In genomic region chr6:6874073-6874771, GRCm38 (mm10) we compare ENCODE assay signal across 11 mouse cellular contexts. TPM values are rescaled to one million over a fixed set of nuclear protein-coding genes. Genes with fewer than 3 reads are reported as not detected.
A peak's percentile ranks its signal among the peaks of the same experiment; 100 is the strongest.
DNase-seq lines count a peak whose midpoint lies in the region; ATAC-seq and TF ChIP-seq lines count a peak whose summit lies in the region.
"Had no signal": no experiment of that assay in that cellular context is flagged by ENCODE, and none has a peak within 500 bp of the region (broad histone marks: within the 10 kb centered on the region; RNA-seq: fewer than 3 reads in every experiment).

No protein-coding gene starts in this region.

- DNase-seq in left cerebral cortex, adult 2 months (ENCODE audit: extremely low spot score in 1 of 2, low spot score in 2 of 2) = no peak
- DNase-seq in left cerebral cortex, postnatal 25 days (ENCODE audit: low spot score in 2 of 2) = no peak
- peak; percentile 71 for DNase-seq in forebrain, postnatal 0 days
- DNase-seq in midbrain, embryonic 11.5 days (ENCODE audit: low spot score, missing footprints) = peak; percentile 97
- no peak for DNase-seq in T-cell, adult 2 months (ENCODE audit: low spot score)
- DNase-seq in frontal cortex, postnatal 14 days (ENCODE audit: low spot score in 2 of 2) = no peak
- no peak for DNase-seq in left cerebral cortex, postnatal 4 days
- no peak for DNase-seq in urinary bladder, postnatal 25 days (ENCODE audit: low spot score)
- DNase-seq: kidney, postnatal 10 days had no signal

- 0 out of 2 replicates have a peak overlapping the region, but pooled peaks have one; percentile 28 for H3K27ac ChIP-seq in left cerebral cortex, adult 2 months
- peak overlapping the region; percentile 94 for H3K27ac ChIP-seq in forebrain, postnatal 0 days (ENCODE audit: low read depth, low read length)
- no peak overlapping the region for H3K27ac ChIP-seq in midbrain, embryonic 11.5 days (ENCODE audit: low read depth, low read length)
- H3K27ac ChIP-seq: lung, embryonic 15.5 days had no signal

- H3K27me3 ChIP-seq in forebrain, postnatal 0 days (ENCODE audit: insufficient read depth, low read length) = peaks cover 46% of the 10 kb centered on the region
- peaks cover 97% of the 10 kb centered on the region for H3K27me3 ChIP-seq in midbrain, embryonic 11.5 days (ENCODE audit: control insufficient read depth, insufficient read depth, low read length)

- no peaks in the 10 kb centered on the region for H3K36me3 ChIP-seq in forebrain, postnatal 0 days (ENCODE audit: insufficient read depth)
- H3K36me3 ChIP-seq in midbrain, embryonic 11.5 days (ENCODE audit: control insufficient read depth, insufficient read depth, low read length) = no peaks in the 10 kb centered on the region
- H3K36me3 ChIP-seq: lung, embryonic 15.5 days had no signal

- TF ChIP-seq CTCF in left cerebral cortex, adult 2 months (IDR thresholded peaks at IDR 0.05) = no peak
- no peak for TF ChIP-seq CTCF in forebrain, postnatal 0 days (IDR thresholded peaks at IDR 0.05; ENCODE audit: low read depth)

- H3K4me1 ChIP-seq in forebrain, postnatal 0 days (ENCODE audit: insufficient read depth) = no peaks in the 10 kb centered on the region
- no peaks in the 10 kb centered on the region for H3K4me1 ChIP-seq in midbrain, embryonic 11.5 days (ENCODE audit: control insufficient read depth, insufficient read depth, low read length)

- WGBS in forebrain, postnatal 0 days = 4% methylated on average over 25 of the region's 25 CpGs
- WGBS in midbrain, embryonic 11.5 days = under 1% methylated on average over 25 of the region's 25 CpGs

- H3K4me2 ChIP-seq in forebrain, postnatal 0 days (ENCODE audit: low read depth) = peak overlapping the region; percentile 61
- no peak overlapping the region for H3K4me2 ChIP-seq in midbrain, embryonic 11.5 days
- H3K4me2 ChIP-seq: lung, embryonic 15.5 days had no signal

- peak; percentile 32 for ATAC-seq in forebrain, postnatal 0 days
- ATAC-seq in midbrain, embryonic 11.5 days (ENCODE audit: low FRiP score) = peak; percentile 14; the same call in 1 of the 2 replicates

- intact Hi-C loops in left cerebral cortex, adult 2 months (cut with DNase I) = no loop called here
- intact Hi-C loops in left cerebral cortex, postnatal 25 days (cut with DNase I) = no loop called here
- intact Hi-C loops in left cerebral cortex, postnatal 4 days (cut with DNase I) = no loop called here

- H3K9ac ChIP-seq in forebrain, postnatal 0 days = peak overlapping the region; percentile 53
- H3K9ac ChIP-seq in midbrain, embryonic 11.5 days (ENCODE audit: low read length) = no peak overlapping the region
- H3K9ac ChIP-seq: lung, embryonic 15.5 days had no signal

- 0 out of 2 replicates have a peak overlapping the region, but pooled peaks have one; percentile 22 for H3K4me3 ChIP-seq in left cerebral cortex, adult 2 months
- peak overlapping the region; percentile 57 for H3K4me3 ChIP-seq in forebrain, postnatal 0 days (ENCODE audit: low read depth, low read length)
- no peak overlapping the region for H3K4me3 ChIP-seq in midbrain, embryonic 11.5 days (ENCODE audit: low read depth, low read length)
- H3K4me3 ChIP-seq: lung, embryonic 15.5 days had no signal

- H3K9me3 ChIP-seq in forebrain, postnatal 0 days (ENCODE audit: low read length) = no peaks in the 10 kb centered on the region
- H3K9me3 ChIP-seq in midbrain, embryonic 11.5 days (ENCODE audit: control insufficient read depth, low read length) = no peaks in the 10 kb centered on the region
- H3K9me3 ChIP-seq: lung, embryonic 15.5 days had no signal

RNA-seq across cellular contexts. Expression of gene Dlx5, which starts 7.7 kb away (rescaled TPM):
- total RNA-seq in left cerebral cortex, adult 2 months (2021) = 1 to 10 TPM; 5.6 to 8.9 TPM
- 1 to 10 TPM; 6.5 to 9.1 TPM for total RNA-seq in left cerebral cortex, postnatal 25 days (2021)
- total RNA-seq in forebrain, postnatal 0 days (2014; rRNA removed) = 6.5 and 12.9 TPM in 2 replicates
- 47.2 and 51.3 TPM in 2 replicates for polyA plus RNA-seq in forebrain, postnatal 0 days (2015; fragmentation: Nextera tagmentation; extraction: Ambion mirVana)
- 5.2 and 7.7 TPM in 2 replicates for polyA plus RNA-seq in midbrain, embryonic 11.5 days (2014; fragmentation: Nextera tagmentation; extraction: Ambion mirVana)
- total RNA-seq in left cerebral cortex, postnatal 4 days (2021) = 10 to 100 TPM; 15.2 to 18.4 TPM
- total RNA-seq: MEL had no signal

RNA-seq across cellular contexts. Expression of gene Dlx6, which starts 11.1 kb away (rescaled TPM):
- total RNA-seq in left cerebral cortex, adult 2 months (2021) = 10 to 100 TPM in 1 of 2 experiments, 1 to 10 TPM in 1; 9.1 to 11.1 TPM
- 10 to 100 TPM in 1 of 2 experiments, 1 to 10 TPM in 1; 7.3 to 21.3 TPM for total RNA-seq in left cerebral cortex, postnatal 25 days (2021)
- total RNA-seq in forebrain, postnatal 0 days (2014; rRNA removed) = 19.7 and 28.9 TPM in 2 replicates
- polyA plus RNA-seq in forebrain, postnatal 0 days (2015; fragmentation: Nextera tagmentation; extraction: Ambion mirVana) = 3.7 and 4.9 TPM in 2 replicates
- polyA plus RNA-seq in midbrain, embryonic 11.5 days (2014; fragmentation: Nextera tagmentation; extraction: Ambion mirVana) = 0.33 and 0.81 TPM in 2 replicates
- 10 to 100 TPM; 15.3 to 17.2 TPM for total RNA-seq in left cerebral cortex, postnatal 4 days (2021)
- total RNA-seq: MEL had no signal
- polyA plus RNA-seq: lung, embryonic 15.5 days had no signal

Comparison
In these comparisons a context has a peak if more than half of its experiments do, and no peak if none do; other contexts are left out.
1. DNase-seq: peak in forebrain, postnatal 0 days (single experiment) and midbrain, embryonic 11.5 days (single experiment); none in left cerebral cortex, adult 2 months (0 of 2), left cerebral cortex, postnatal 25 days (0 of 2), T-cell, adult 2 months (single experiment), frontal cortex, postnatal 14 days (0 of 2), left cerebral cortex, postnatal 4 days (single experiment) and urinary bladder, postnatal 25 days (single experiment).